In genomic region chr9:75440796-75441666, GRCm38 (mm10) we compare ENCODE assay signal across 8 mouse cellular contexts. TPM values are rescaled to one million over a fixed set of nuclear protein-coding genes. Genes with fewer than 3 reads are reported as not detected.
DNase-seq lines count a peak whose midpoint lies in the region; ATAC-seq and TF ChIP-seq lines count a peak whose summit lies in the region.

Gene Leo1, plus strand, starts transcription at chr9:75441524.

- peaks cover 34% of the 10 kb centered on the region for H3K79me2 ChIP-seq in CH12.LX (replicated peaks; ENCODE audit: control insufficient read depth, extremely low read depth, insufficient read depth, poor library complexity, severe bottlenecking)

- no peak for TF ChIP-seq EP300 in CH12.LX (IDR thresholded peaks at IDR 0.05; ENCODE audit: low read length)
- TF ChIP-seq EP300 in liver, postnatal 0 days (IDR thresholded peaks at IDR 0.05; ENCODE audit: low read depth) = no peak

- intact Hi-C loops in heart, postnatal 10 days (cut with DNase I) = loop anchor here (5.0 kb wide), 3 partner anchors 76 to 141 kb away; no protein-coding TSS in a partner anchor

- H3K9me3 ChIP-seq in CH12.LX (replicated peaks; ENCODE audit: low read length) = no peaks in the 10 kb centered on the region
- no peaks in the 10 kb centered on the region for H3K9me3 ChIP-seq in forebrain, embryonic 12.5 days
- H3K9me3 ChIP-seq in liver, postnatal 0 days (ENCODE audit: low read length) = no peaks in the 10 kb centered on the region
- no peaks in the 10 kb centered on the region for H3K9me3 ChIP-seq in neural tube, embryonic 14.5 days (ENCODE audit: control insufficient read depth, low read length)

- H3K4me3 ChIP-seq in CH12.LX (replicated peaks in 1 of 3; ENCODE audit: low read depth in 2 of 3, low read length in 2 of 3, poor library complexity in 1 of 3) = peak within 1 kb of the TSS; percentile 84 to 99 (median 99)
- peak within 1 kb of the TSS; percentile 75 for H3K4me3 ChIP-seq in forebrain, embryonic 12.5 days (replicated peaks)
- peak within 1 kb of the TSS; percentile 64 for H3K4me3 ChIP-seq in liver, postnatal 0 days (ENCODE audit: low read depth, low read length)
- H3K4me3 ChIP-seq in neural tube, embryonic 14.5 days (ENCODE audit: low read depth, low read length) = peak within 1 kb of the TSS; percentile 79

- no peak for TF ChIP-seq CTCF in CH12.LX (conservative IDR thresholded peaks at IDR 0.05 in 1 of 2, IDR thresholded peaks at IDR 0.05 in 1 of 2; ENCODE audit: low read depth in 2 of 2, low read length in 2 of 2)
- TF ChIP-seq CTCF in liver, postnatal 0 days (IDR thresholded peaks at IDR 0.05; ENCODE audit: low read depth) = no peak

- H3K4me1 ChIP-seq in CH12.LX (ENCODE audit: control insufficient read depth in 1 of 2, insufficient read depth in 2 of 2) = peaks cover 4 to 37% of the 10 kb centered on the region in 2 experiments
- peaks cover 14% of the 10 kb centered on the region for H3K4me1 ChIP-seq in forebrain, embryonic 12.5 days
- peaks cover 14% of the 10 kb centered on the region for H3K4me1 ChIP-seq in liver, postnatal 0 days (ENCODE audit: insufficient read depth)
- peaks cover 10% of the 10 kb centered on the region for H3K4me1 ChIP-seq in neural tube, embryonic 14.5 days (ENCODE audit: control insufficient read depth, insufficient read depth, low read length)

- ATAC-seq in forebrain, embryonic 12.5 days (ENCODE audit: low FRiP score) = peak; percentile 94
- ATAC-seq in liver, postnatal 0 days = peak; percentile 89
- ATAC-seq in neural tube, embryonic 14.5 days (ENCODE audit: low read depth) = peak; percentile 93

- peak within 1 kb of the TSS; percentile 99 for H3K4me2 ChIP-seq in CH12.LX (ENCODE audit: insufficient read depth, low read depth, poor library complexity, severe bottlenecking)
- peak within 1 kb of the TSS; percentile 84 for H3K4me2 ChIP-seq in forebrain, embryonic 12.5 days
- H3K4me2 ChIP-seq in liver, postnatal 0 days (ENCODE audit: low read depth, low read length) = peak within 1 kb of the TSS; percentile 75
- peak within 1 kb of the TSS; percentile 56 for H3K4me2 ChIP-seq in neural tube, embryonic 14.5 days (ENCODE audit: low read depth, low read length)

- peak within 1 kb of the TSS; percentile 70 for H3K27ac ChIP-seq in CH12.LX (ENCODE audit: insufficient read depth, low read depth)
- H3K27ac ChIP-seq in forebrain, embryonic 12.5 days = peak within 1 kb of the TSS; percentile 86
- peak within 1 kb of the TSS; percentile 60 for H3K27ac ChIP-seq in liver, postnatal 0 days (ENCODE audit: low read depth)
- peak within 1 kb of the TSS; percentile 88 for H3K27ac ChIP-seq in neural tube, embryonic 14.5 days (ENCODE audit: low read depth, low read length)

- TF ChIP-seq RAD21 in CH12.LX (IDR thresholded peaks at IDR 0.05; ENCODE audit: low read depth, low read length) = no peak

- peak; percentile 90 for DNase-seq in CH12.LX (ENCODE audit: extremely low read depth)
- peak; percentile 78 for DNase-seq in c-Kit-positive CD71-positive TER-119-negative erythroid progenitor cells, embryonic 14.5 days (ENCODE audit: low read depth)
- peak; percentile 89 to 94 for DNase-seq in heart, postnatal 10 days
- DNase-seq in large intestine, adult 2 months (ENCODE audit: low read depth, low spot score) = peak; percentile 56
- DNase-seq in liver, postnatal 0 days = peak; percentile 90
- peak; percentile 86 for DNase-seq in testis, postnatal 10 days (ENCODE audit: low spot score)

- H3K9ac ChIP-seq in CH12.LX (ENCODE audit: insufficient read depth, low read depth) = peak within 1 kb of the TSS; percentile 73
- H3K9ac ChIP-seq in forebrain, embryonic 12.5 days = peak within 1 kb of the TSS; percentile 90
- H3K9ac ChIP-seq in liver, postnatal 0 days (replicated peaks) = peak within 1 kb of the TSS; percentile 77
- H3K9ac ChIP-seq in neural tube, embryonic 14.5 days (replicated peaks; ENCODE audit: low read depth, low read length) = peak within 1 kb of the TSS; percentile 80

- 1% methylated on average over 45 of the region's 45 CpGs for WGBS in forebrain, embryonic 12.5 days
- WGBS in large intestine, adult 2 months = under 1% methylated on average over 45 of the region's 45 CpGs
- WGBS in liver, postnatal 0 days (ENCODE audit: insufficient replicate concordance) = under 1% methylated on average over 44 of the region's 45 CpGs
- WGBS in neural tube, embryonic 14.5 days = under 1% methylated on average over 44 of the region's 45 CpGs

- H3K27me3 ChIP-seq in CH12.LX (replicated peaks) = no peaks in the 10 kb centered on the region
- no peaks in the 10 kb centered on the region for H3K27me3 ChIP-seq in forebrain, embryonic 12.5 days
- H3K27me3 ChIP-seq in liver, postnatal 0 days (ENCODE audit: insufficient read depth, low read length) = no peaks in the 10 kb centered on the region
- H3K27me3 ChIP-seq in neural tube, embryonic 14.5 days (ENCODE audit: control insufficient read depth, insufficient read depth, low read length) = no peaks in the 10 kb centered on the region

- peaks cover 14 to 21% of the 10 kb centered on the region in 2 experiments for H3K36me3 ChIP-seq in CH12.LX (replicated peaks in 1 of 2; ENCODE audit: control insufficient read depth in 1 of 2, insufficient read depth in 1 of 2, low read length in 1 of 2)
- H3K36me3 ChIP-seq in forebrain, embryonic 12.5 days (replicated peaks) = peaks cover 11% of the 10 kb centered on the region
- peaks cover 3% of the 10 kb centered on the region; the same call in 1 of the 2 replicates for H3K36me3 ChIP-seq in liver, postnatal 0 days (replicated peaks; ENCODE audit: insufficient read depth, low read length)
- no peaks in the 10 kb centered on the region for H3K36me3 ChIP-seq in neural tube, embryonic 14.5 days (ENCODE audit: control insufficient read depth, insufficient read depth, low read length)

- dilution Hi-C loops in CH12.LX (cut with MboI; ENCODE audit: extremely low pct_ligation_motif_present, extremely low pct_unique_long_range_greater_than_20kb, low sequenced_read_pairs) = no loop called here

- TF ChIP-seq POLR2A in CH12.LX (IDR thresholded peaks at IDR 0.05; ENCODE audit: low read depth, low read length) = peak; percentile 73

- in situ Hi-C loops in CH12.LX (cut with MboI; ENCODE audit: low pct_ligation_motif_present, low pct_unique_long_range_greater_than_20kb, low sequenced_read_pairs) = no loop called here

TF ChIP-seq in CH12.LX, 34 proteins besides CTCF, POLR2A, EP300 and RAD21 (continues in another document):
- TF ChIP-seq NELFE (IDR thresholded peaks at IDR 0.05; ENCODE audit: low read depth, low read length) (peak; percentile 61), GABPA (IDR thresholded peaks at IDR 0.05; ENCODE audit: insufficient replicate concordance, low read depth, low read length) (no peak; the same call in 1 of the 2 replicates), ZC3H11A (IDR thresholded peaks at IDR 0.05; ENCODE audit: low read depth, low read length) (no peak), ZKSCAN1 (IDR thresholded peaks at IDR 0.05; ENCODE audit: borderline replicate concordance, low read depth, low read length) (no peak), USF1 (IDR thresholded peaks at IDR 0.05; ENCODE audit: low read depth, low read length) (no peak), MEF2A (IDR thresholded peaks at IDR 0.05; ENCODE audit: borderline replicate concordance, low read depth, low read length) (no peak), POLR2AphosphoS2 (IDR thresholded peaks at IDR 0.05; ENCODE audit: low read depth, low read length) (no peak), MAFK (IDR thresholded peaks at IDR 0.05; ENCODE audit: insufficient replicate concordance, low read length) (no peak), HCFC1 (IDR thresholded peaks at IDR 0.05; ENCODE audit: low read depth, low read length) (peak; percentile 81), ELF1 (IDR thresholded peaks at IDR 0.05; ENCODE audit: low read depth, low read length) (no peak), ZMIZ1 (IDR thresholded peaks at IDR 0.05; ENCODE audit: low read depth, low read length) (no peak), TCF12 (IDR thresholded peaks at IDR 0.05; ENCODE audit: low read depth, low read length) (peak; percentile 62), ETS1 (conservative IDR thresholded peaks at IDR 0.05; ENCODE audit: low read depth, low read length) (no peak; the same call in 1 of the 2 replicates), MAZ (IDR thresholded peaks at IDR 0.05; ENCODE audit: low read depth, low read length) (peak; percentile 81), MAX (IDR thresholded peaks at IDR 0.05; ENCODE audit: low read length) (peak; percentile 14; the same call in 1 of the 2 replicates), TBP (conservative IDR thresholded peaks at IDR 0.05; ENCODE audit: low read depth, low read length) (no peak), MYC (IDR thresholded peaks at IDR 0.05; ENCODE audit: low read depth, low read length) (peak; percentile 19; the same call in 1 of the 2 replicates), JUN (IDR thresholded peaks at IDR 0.05; ENCODE audit: insufficient read depth, low read depth, low read length) (no peak), KAT2A (IDR thresholded peaks at IDR 0.05; ENCODE audit: insufficient replicate concordance, low read length) (peak; percentile 81; the same call in 1 of the 2 replicates), E2F4 (IDR thresholded peaks at IDR 0.05; ENCODE audit: insufficient replicate concordance, low read depth, low read length) (no peak), SIN3A (IDR thresholded peaks at IDR 0.05; ENCODE audit: low read length) (peak; percentile 61), SMC3 (IDR thresholded peaks at IDR 0.05; ENCODE audit: low read depth, low read length) (no peak), USF2 (conservative IDR thresholded peaks at IDR 0.05; ENCODE audit: low read depth, low read length) (no peak), PAX5 (IDR thresholded peaks at IDR 0.05; ENCODE audit: low read length) (no peak), ZNF384 (IDR thresholded peaks at IDR 0.05; ENCODE audit: low read depth, low read length) (peak; percentile 90), CHD2 (IDR thresholded peaks at IDR 0.05; ENCODE audit: low read length) (no peak), IRF4 (IDR thresholded peaks at IDR 0.05; ENCODE audit: low read depth, low read length) (no peak), MXI1 (IDR thresholded peaks at IDR 0.05; ENCODE audit: low read depth, low read length) (peak; percentile 41; the same call in 1 of the 2 replicates), NRF1 (IDR thresholded peaks at IDR 0.05; ENCODE audit: low read depth, low read length) (no peak)

RNA-seq across cellular contexts. Expression of gene Leo1, which starts in this region (rescaled TPM):
- total RNA-seq in CH12.LX (2012; rRNA removed) = 49.9 and 59.7 TPM in 2 replicates
- 43.1 and 46.7 TPM in 2 replicates for total RNA-seq in CH12.LX (2014; rRNA removed)
- polyA plus RNA-seq in CH12.LX (2012; ENCODE audit: insufficient read length, low read depth) = 60.7 and 73.4 TPM in 2 replicates
- polyA plus RNA-seq in forebrain, embryonic 12.5 days (2016; fragmentation: Nextera tagmentation; extraction: Ambion mirVana) = 55.1 and 57.1 TPM in 2 replicates
- total RNA-seq in heart, postnatal 10 days (2021) = 10 to 100 TPM; 21.8 to 23.2 TPM
- 3.9 and 4.8 TPM in 2 replicates for polyA plus RNA-seq in large intestine, adult 2 months (2012; rRNA removed)
- polyA plus RNA-seq in liver, postnatal 0 days (2015; fragmentation: Nextera tagmentation; extraction: Ambion mirVana) = 10.5 and 11.3 TPM in 2 replicates
- 40.7 and 40.8 TPM in 2 replicates for polyA plus RNA-seq in neural tube, embryonic 14.5 days (2014; fragmentation: Nextera tagmentation; extraction: Ambion mirVana)

Comparison
In these comparisons a context has a peak if more than half of its experiments do, and no peak if none do; other contexts are left out.
1. Peak in every context shown above with its lines: DNase-seq, ATAC-seq, H3K4me3 ChIP-seq and H3K27ac ChIP-seq.